Mouse (Mus musculus) telencephalon, adult 2 months (tissue): Measurements from ENCODE around the gene Luc7l2.

Experiments
- DNase-seq: peaks from one replicate; pipeline ENCODE4 v3.0.0-alpha.2; 2011; ENCODE audit warnings: low read depth, low spot score

Luc7l2 gene

GRCm38 (mm10) chr6:38650263-38650937 lies 99.3 kb downstream of the Luc7l2 start:
- peak; percentile 42 for DNase-seq
